Mouse (Mus musculus) limb, embryonic 15.5 days (tissue): ENCODE results near the gene Phc3. TPM values are rescaled to one million over a fixed set of nuclear protein-coding genes. Genes with fewer than 3 reads are reported as not detected.

Experiments
- ATAC-seq: fragments of 200-750 bp; cut with Nextera tagmentation; 2 replicates; pipeline ENCODE4 v1.8.0; 2017; ENCODE audit warnings: low read depth, moderate TSS enrichment; ENCODE audit not compliant: insufficient number of reproducible peaks, low FRiP score, low TSS enrichment
- H3K27ac ChIP-seq: fragments of 300-500 bp; sonication (generic); 2 replicates; pipeline ENCODE4 v1.5.1; 2015; ENCODE audit warnings: moderate library complexity, mild to moderate bottlenecking, inconsistent platforms
- H3K27me3 ChIP-seq: fragments of 300-500 bp; sonication (generic); 2 replicates; pipeline ENCODE4 v1.6.1; 2015; ENCODE audit warnings: inconsistent platforms
- H3K36me3 ChIP-seq: fragments of 300-500 bp; sonication (generic); 2 replicates; pipeline ENCODE4 v1.6.1; 2015; ENCODE audit warnings: inconsistent platforms
- H3K4me1 ChIP-seq: fragments of 300-500 bp; sonication (generic); 2 replicates; pipeline ENCODE4 v1.6.1; 2015; ENCODE audit warnings: inconsistent platforms
- H3K4me2 ChIP-seq: fragments of 300-500 bp; sonication (generic); 2 replicates; pipeline ENCODE4 v1.6.1; 2015; ENCODE audit warnings: mild to moderate bottlenecking, inconsistent platforms
- H3K4me3 ChIP-seq: fragments of 300-500 bp; sonication (generic); 2 replicates; pipeline ENCODE4 v1.5.1; 2015; ENCODE audit warnings: mild to moderate bottlenecking, inconsistent platforms
- H3K9ac ChIP-seq: fragments of 300-500 bp; sonication (generic); 2 replicates; pipeline ENCODE4 v1.6.1; 2015; ENCODE audit warnings: inconsistent platforms
- H3K9me3 ChIP-seq: fragments of 300-500 bp; sonication (generic); 2 replicates; pipeline ENCODE4 v1.6.1; 2016; ENCODE audit warnings: inconsistent platforms
- WGBS: fragments of 180-500 bp; shearing (Covaris S2); methylation state at CpG from one replicate; pipeline ENCODE4 v1.1.7; 2015; 5-methylcytosine and 5-hydroxymethylcytosine counted together
- polyA plus RNA-seq: library from polyadenylated mRNA; unstranded; fragments of >200 nt; fragmentation: Nextera tagmentation; extraction: Ambion mirVana; gene quantifications from 2 replicates; pipeline ENCODE4 v1.2.1, GENCODE M21; 2015

Phc3 gene
- 6.5 and 6.7 TPM in 2 replicates for polyA plus RNA-seq

- peaks cover 6% of the 10 kb centered on the region for H3K4me1 ChIP-seq
- H3K9ac ChIP-seq = peak within 1 kb of the TSS; percentile 90
- peaks cover 16% of the 10 kb centered on the region for H3K36me3 ChIP-seq
- peak within 1 kb of the TSS; percentile 91 for H3K27ac ChIP-seq
- H3K4me3 ChIP-seq = peak within 1 kb of the TSS; percentile 99
- no peaks in the 10 kb centered on the region for H3K9me3 ChIP-seq
- ATAC-seq = peak; percentile 90
- under 1% methylated on average over 34 of the region's 34 CpGs for WGBS
- H3K27me3 ChIP-seq = no peaks in the 10 kb centered on the region
- peak within 1 kb of the TSS; percentile 55 for H3K4me2 ChIP-seq
Observed at GRCm38 (mm10) chr3:30969104-30969581, at the start of gene Phc3. Phc3 (minus strand) TSS chr3:30969415.

- no peak for ATAC-seq
- Histone ChIP-seq H3K36me3 (peaks cover 7% of the 10 kb centered on the region; the same call in 1 of the 2 replicates), H3K27me3 (no peaks in the 10 kb centered on the region), H3K9me3 (no peaks in the 10 kb centered on the region), H3K4me3 (no peak overlapping the region), H3K4me1 (peaks cover 31% of the 10 kb centered on the region), H3K27ac (no peak overlapping the region), H3K9ac (no peak overlapping the region), H3K4me2 (no peak overlapping the region)
- 70% methylated on average over 4 of the region's 4 CpGs for WGBS
Observed at GRCm38 (mm10) chr3:31017652-31018051, 48.4 kb upstream of the Phc3 start.

GRCm38 (mm10) chr3:31016594-31017196 lies 47.5 kb upstream of the Phc3 start:
- Histone ChIP-seq H3K4me2 (no peak overlapping the region), H3K9me3 (no peaks in the 10 kb centered on the region), H3K4me3 (no peak overlapping the region), H3K27ac (no peak overlapping the region), H3K4me1 (peaks cover 26% of the 10 kb centered on the region), H3K9ac (no peak overlapping the region), H3K36me3 (peaks cover 7% of the 10 kb centered on the region; the same call in 1 of the 2 replicates), H3K27me3 (no peaks in the 10 kb centered on the region)
- ATAC-seq = no peak
- WGBS = 32% methylated on average over 9 of the region's 9 CpGs

GRCm38 (mm10) chr3:31015682-31016443 lies 46.6 kb upstream of the Phc3 start:
- H3K36me3 ChIP-seq = peaks cover 7% of the 10 kb centered on the region; the same call in 1 of the 2 replicates
- no peak overlapping the region for H3K4me3 ChIP-seq
- no peak for ATAC-seq
- H3K4me1 ChIP-seq = peaks cover 24% of the 10 kb centered on the region
- no peak overlapping the region for H3K9ac ChIP-seq
- no peaks in the 10 kb centered on the region for H3K27me3 ChIP-seq
- H3K4me2 ChIP-seq = no peak overlapping the region
- WGBS = 74% methylated on average over 10 of the region's 10 CpGs
- 0 out of 2 replicates have a peak overlapping the region, but pooled peaks have one; percentile 40 for H3K27ac ChIP-seq
- no peaks in the 10 kb centered on the region for H3K9me3 ChIP-seq

- H3K9me3 ChIP-seq = no peaks in the 10 kb centered on the region
- no peak overlapping the region for H3K4me2 ChIP-seq
- no peak for ATAC-seq
- no peak overlapping the region for H3K4me3 ChIP-seq
- no peak overlapping the region for H3K9ac ChIP-seq
- WGBS = 60% methylated on average over 2 of the region's 2 CpGs
- no peaks in the 10 kb centered on the region for H3K36me3 ChIP-seq
- H3K27me3 ChIP-seq = no peaks in the 10 kb centered on the region
- H3K27ac ChIP-seq = no peak overlapping the region
- H3K4me1 ChIP-seq = peaks cover 24% of the 10 kb centered on the region
Observed at GRCm38 (mm10) chr3:31014374-31014773, 45.2 kb upstream of the Phc3 start.

GRCm38 (mm10) chr3:31004320-31005209 lies 35.4 kb upstream of the Phc3 start:
- Histone ChIP-seq H3K9me3 (no peaks in the 10 kb centered on the region), H3K36me3 (no peaks in the 10 kb centered on the region), H3K4me3 (no peak overlapping the region), H3K4me2 (no peak overlapping the region), H3K9ac (no peak overlapping the region), H3K27ac (no peak overlapping the region), H3K4me1 (peaks cover 10% of the 10 kb centered on the region), H3K27me3 (no peaks in the 10 kb centered on the region)
- ATAC-seq = no peak
- WGBS = 80% methylated on average over 6 of the region's 6 CpGs

GRCm38 (mm10) chr3:31001048-31001676 lies 31.9 kb upstream of the Phc3 start:
- no peak for ATAC-seq
- Histone ChIP-seq H3K4me2 (no peak overlapping the region), H3K27ac (no peak overlapping the region), H3K9ac (no peak overlapping the region), H3K9me3 (no peaks in the 10 kb centered on the region), H3K4me1 (peaks cover 21% of the 10 kb centered on the region), H3K4me3 (no peak overlapping the region), H3K27me3 (no peaks in the 10 kb centered on the region), H3K36me3 (no peaks in the 10 kb centered on the region)
- WGBS = 58% methylated on average over 3 of the region's 3 CpGs

GRCm38 (mm10) chr3:31000018-31000407 lies 30.8 kb upstream of the Phc3 start:
- no peak for ATAC-seq
- no peaks in the 10 kb centered on the region for H3K36me3 ChIP-seq
- H3K9ac ChIP-seq = no peak overlapping the region
- peak overlapping the region; percentile 84 for H3K27ac ChIP-seq
- no peaks in the 10 kb centered on the region for H3K27me3 ChIP-seq
- H3K4me1 ChIP-seq = peaks cover 21% of the 10 kb centered on the region
- 18% methylated on average over 4 of the region's 4 CpGs for WGBS
- no peak overlapping the region for H3K4me3 ChIP-seq
- H3K4me2 ChIP-seq = peak overlapping the region; percentile 17; the same call in 1 of the 2 replicates
- H3K9me3 ChIP-seq = no peaks in the 10 kb centered on the region

GRCm38 (mm10) chr3:30999401-31000017 lies 30.3 kb upstream of the Phc3 start:
- no peak overlapping the region for H3K9ac ChIP-seq

GRCm38 (mm10) chr3:30996688-30997014 lies 27.4 kb upstream of the Phc3 start:
- H3K4me3 ChIP-seq = peak overlapping the region; percentile 91
- H3K4me2 ChIP-seq = peak overlapping the region; percentile 53
- H3K4me1 ChIP-seq = peaks cover 26% of the 10 kb centered on the region
- no peaks in the 10 kb centered on the region for H3K27me3 ChIP-seq
- H3K27ac ChIP-seq = no peak overlapping the region
- 0 out of 2 replicates have a peak overlapping the region, but pooled peaks have one; percentile 79 for H3K9ac ChIP-seq
- ATAC-seq = no peak
- 4% methylated on average over 4 of the region's 4 CpGs for WGBS
- no peaks in the 10 kb centered on the region for H3K36me3 ChIP-seq
- no peaks in the 10 kb centered on the region for H3K9me3 ChIP-seq

More at GRCm38 (mm10) chr3:30999401-31000017, 30.3 kb upstream of the Phc3 start:
- peak overlapping the region; percentile 17; the same call in 1 of the 2 replicates for H3K4me2 ChIP-seq
- no peaks in the 10 kb centered on the region for H3K27me3 ChIP-seq
- peaks cover 26% of the 10 kb centered on the region for H3K4me1 ChIP-seq
- no peak for ATAC-seq
- H3K4me3 ChIP-seq = no peak overlapping the region
- WGBS = 25% methylated on average over 10 of the region's 10 CpGs
- H3K9me3 ChIP-seq = no peaks in the 10 kb centered on the region
- no peaks in the 10 kb centered on the region for H3K36me3 ChIP-seq
- peak overlapping the region; percentile 84 for H3K27ac ChIP-seq
